Mouse (Mus musculus): ENCODE measurements around the gene 2700097O09Rik.
"Not testable (repeated sequence)": the region's sequence is repeated elsewhere in the genome, so short reads cannot be mapped to it uniquely, and the experiment has no call there.

Gene 2700097O09Rik

DNA sequence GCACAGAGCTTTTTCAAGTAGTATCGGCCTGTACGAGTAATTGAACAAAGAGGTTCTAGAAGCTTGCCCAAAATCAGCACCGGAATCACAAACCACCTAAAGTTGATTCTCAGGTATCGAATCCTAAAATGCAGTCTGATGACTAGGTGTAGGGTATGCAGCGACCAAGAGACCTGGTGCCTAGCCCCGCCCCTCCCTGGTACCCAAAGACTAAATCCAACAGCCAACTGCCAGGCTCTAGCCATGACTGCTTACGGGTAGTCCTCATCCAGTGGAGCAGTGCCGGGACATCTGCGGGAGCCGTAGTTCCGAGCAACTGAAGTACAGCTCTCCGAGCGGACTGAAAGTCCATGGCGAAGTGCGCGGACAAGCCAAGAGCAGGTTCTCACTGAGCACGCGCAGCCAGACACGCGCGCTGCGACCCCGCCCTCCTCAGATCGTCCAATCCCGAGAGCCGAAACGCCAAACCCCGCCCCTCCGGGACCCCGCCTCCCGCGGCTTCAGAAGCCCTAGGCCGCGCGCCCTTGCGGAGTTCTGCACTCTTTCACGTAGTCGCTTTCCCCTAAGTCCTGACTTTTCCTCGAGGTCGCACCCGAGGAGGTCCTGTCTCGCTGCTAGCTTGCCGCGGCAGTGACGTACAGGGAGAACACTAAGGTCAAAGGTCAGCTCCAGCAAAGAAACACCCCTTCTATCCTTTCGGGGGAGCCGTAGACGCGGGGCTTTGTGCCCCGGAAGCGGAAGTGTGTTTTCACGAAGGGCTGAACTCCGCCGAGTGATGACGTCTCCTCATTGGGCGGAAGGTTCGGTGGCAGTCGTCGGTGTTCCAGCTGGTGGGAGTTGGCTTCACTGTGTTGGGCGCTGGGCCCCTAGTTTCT, at the start of gene 2700097O09Rik, which contains the start of gene Srp54a:
TSS of gene 2700097O09Rik (minus strand) at position 385 of the 875 bp plus-strand sequence.
TSS of gene Srp54a (plus strand) at position 537 of the 875 bp plus-strand sequence.
- DNase-seq, result peak; percentile 86 to 94

DNA sequence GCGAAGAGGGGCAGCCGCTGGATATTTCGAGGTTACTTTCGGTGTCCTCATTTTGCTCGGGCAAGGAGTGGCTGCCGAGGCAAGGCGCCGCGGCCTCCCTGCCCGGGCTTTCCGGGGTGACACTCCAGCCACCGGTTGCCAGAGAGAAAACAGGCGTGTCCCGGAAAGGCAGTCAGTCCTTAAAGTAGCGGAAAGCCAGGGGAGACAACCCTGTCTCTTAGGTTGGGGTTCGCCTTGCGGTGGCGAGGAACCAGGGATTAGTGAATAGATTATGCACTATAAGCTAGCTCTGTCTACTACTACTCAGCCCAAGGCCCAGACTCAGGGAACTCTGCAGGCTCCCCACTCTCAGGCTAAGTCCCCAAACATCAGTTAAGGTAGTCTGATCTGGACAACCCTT, 44.8 kb upstream of the 2700097O09Rik start:
- DNase-seq, result not testable (repeated sequence)

DNA sequence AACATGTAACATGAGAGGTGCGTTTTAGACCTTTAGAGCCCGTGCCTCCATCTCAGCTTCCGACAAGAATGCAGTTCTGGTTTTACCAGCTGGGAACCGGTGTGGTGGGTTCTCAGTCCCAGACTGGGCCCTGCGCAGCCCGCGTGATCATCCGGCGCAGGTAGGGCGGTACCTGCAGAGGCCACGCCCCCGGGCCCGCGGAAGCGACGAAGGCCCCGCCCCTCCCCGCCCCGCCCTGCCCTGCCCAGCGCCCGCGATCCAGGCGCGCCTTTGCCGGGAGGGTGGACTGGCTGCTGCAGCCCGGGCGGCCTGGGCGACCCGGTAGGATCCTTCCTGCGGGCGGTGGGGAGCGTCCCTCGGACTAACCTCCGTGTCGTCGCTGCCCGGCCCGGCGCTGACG, 44.3 kb upstream of the 2700097O09Rik start, which contains the start of gene Fam177a:
TSS of gene Fam177a (plus strand) at position 228 of the 400 bp plus-strand sequence.
- DNase-seq, result not testable (repeated sequence)

DNA sequence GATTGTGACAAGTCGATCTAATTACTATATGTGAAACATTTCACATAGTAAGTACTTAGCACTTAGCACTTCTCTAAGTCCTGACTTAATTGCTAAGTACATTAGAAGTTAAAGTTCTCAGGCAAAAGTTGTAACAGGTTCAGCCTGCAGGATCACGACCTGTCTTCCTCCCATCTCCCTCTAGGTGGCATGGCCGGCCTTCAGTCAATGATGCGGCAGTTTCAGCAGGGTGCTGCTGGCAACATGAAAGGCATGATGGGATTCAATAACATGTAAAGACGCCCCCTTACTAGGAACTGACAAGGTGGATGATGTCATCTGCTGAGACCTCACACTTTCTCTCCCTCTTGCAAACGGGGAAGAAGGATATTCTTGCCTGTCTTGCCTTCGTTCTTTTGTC, 32.7 kb upstream of the 2700097O09Rik start:
- DNase-seq, result not testable (repeated sequence)

DNA sequence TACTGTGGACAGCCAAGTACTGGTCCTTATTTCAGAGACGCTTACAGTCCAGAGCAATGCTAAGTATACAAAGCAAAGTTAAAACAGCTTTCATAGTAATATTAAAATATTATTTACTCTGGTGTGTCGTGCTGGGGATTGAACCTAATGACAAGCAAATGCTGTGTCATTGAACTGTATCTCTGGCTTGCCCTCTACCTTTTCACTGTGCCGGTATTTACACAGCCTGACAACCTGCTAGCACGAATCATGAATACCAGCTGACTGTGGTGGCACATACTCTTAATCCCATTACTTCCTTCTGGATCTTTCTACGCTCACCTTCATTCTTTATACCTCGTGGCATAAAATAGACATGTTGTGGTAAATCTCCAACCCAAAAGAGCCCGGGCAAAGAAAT, 12.2 kb upstream of the 2700097O09Rik start:
- DNase-seq, result not testable (repeated sequence)

DNA sequence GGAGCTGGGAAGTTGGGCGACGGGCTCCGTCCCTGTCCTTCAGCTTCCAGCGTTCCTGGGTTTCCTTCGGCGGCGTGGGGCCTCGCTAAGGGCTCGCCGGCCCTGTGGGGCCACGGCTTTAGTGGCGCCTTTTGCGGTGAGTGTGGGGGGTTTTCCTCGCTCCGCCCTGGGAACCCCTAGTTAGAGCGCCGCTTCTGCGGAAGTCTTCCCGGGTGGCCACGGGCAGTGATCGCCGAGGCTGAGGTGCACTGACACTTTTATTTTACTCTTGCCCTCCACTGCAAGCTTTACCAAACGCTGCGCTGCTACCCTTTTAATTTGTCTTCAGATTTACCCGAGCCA, 662 bp upstream of the 2700097O09Rik start:
- DNase-seq, result not testable (repeated sequence)

DNA sequence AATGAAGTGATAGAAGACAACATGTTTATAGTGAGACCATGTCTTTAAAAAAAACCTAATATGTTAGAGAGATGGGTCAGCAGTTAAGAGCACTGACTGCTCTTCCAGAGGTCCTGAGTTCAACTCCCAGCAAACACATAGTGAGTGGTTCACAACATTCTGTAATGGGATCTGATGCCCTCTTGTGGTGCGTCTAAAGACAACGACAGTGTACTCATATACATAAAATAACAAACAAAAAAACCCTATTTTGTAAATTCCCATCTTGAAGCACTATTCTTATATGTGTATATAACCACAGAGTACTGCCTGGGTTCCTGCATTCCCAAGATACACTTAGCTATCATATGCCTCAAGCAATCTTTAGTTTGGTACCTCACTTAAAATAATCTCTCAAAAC, 1.2 kb downstream of the 2700097O09Rik start:
- not testable (repeated sequence) for DNase-seq

DNA sequence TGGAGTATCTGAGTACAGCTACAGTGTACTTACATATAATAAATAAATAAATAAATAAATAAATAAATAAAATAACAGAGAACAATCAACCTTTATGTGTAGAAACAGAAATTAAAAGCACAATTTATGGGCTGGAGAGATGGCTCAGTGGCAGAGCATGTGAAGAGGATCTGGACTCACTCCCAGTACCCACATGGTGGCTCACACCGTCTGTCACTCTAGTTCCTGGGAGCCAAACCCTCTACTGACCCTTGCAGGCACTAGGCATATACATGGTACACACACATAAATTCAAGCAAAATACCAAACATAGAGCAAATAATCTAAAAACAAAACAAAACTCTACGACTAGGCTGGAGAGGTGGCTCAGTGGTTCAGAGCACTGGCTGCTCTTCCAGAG, 4.6 kb downstream of the 2700097O09Rik start:
- DNase-seq, result no peak

DNA sequence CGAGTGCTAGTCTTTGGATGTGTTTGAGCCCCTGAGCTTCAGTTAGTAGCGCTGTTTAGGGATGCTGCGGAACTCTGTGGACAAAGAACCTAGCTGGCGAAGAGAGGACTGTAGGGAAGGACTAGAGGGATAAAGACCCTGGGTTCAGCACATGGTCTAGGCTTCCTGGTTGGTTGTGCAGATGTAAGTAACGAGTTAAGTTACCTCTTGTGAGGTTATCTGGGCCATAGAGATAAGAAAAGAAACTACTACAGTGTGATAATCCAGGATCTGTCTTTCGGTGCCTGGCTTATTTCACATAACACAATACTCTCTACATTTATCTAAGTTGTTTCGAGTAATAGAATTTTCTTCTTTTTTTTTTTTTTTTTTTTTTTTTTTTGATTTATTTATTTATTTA, 6.2 kb downstream of the 2700097O09Rik start:
- DNase-seq, result no peak

DNA sequence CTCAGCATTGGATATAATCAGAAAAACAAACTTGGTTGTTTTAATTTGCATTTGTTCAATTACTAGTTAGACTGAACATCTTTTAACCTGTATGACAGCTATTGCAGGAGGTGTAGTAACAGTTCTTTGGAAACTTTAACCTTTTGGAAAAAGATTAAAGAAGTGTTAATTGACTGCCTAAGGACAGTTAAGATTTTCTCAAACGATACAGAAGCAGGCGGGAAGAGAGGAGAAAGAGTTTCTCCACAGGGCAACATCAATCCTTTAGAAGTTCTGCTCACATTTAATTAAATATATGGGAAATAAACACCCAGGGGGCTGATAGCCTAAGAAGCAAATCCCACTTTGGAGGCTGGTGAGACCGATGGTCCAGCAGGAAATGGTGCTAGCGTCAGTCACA, 7.4 kb downstream of the 2700097O09Rik start:
- DNase-seq, result no peak

DNA sequence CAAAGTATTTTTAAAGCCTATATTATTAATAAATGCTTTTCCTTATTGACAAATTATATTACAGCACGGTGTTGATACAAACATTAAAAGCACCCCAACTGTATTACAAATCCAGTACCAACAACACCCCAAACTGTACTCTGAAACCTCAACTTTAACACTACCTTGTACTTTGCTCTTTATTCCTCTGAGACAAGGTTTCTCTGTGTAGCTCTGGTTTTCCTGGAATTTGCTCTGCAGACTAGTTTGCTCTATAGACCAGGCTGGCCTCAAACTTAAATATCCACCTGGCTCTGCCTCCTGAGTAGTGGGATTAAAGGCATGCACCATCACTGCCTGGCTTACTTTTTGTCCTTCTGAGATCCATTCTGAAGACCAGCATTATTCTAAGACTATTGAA, 17.8 kb downstream of the 2700097O09Rik start:
- DNase-seq, result no peak

DNA sequence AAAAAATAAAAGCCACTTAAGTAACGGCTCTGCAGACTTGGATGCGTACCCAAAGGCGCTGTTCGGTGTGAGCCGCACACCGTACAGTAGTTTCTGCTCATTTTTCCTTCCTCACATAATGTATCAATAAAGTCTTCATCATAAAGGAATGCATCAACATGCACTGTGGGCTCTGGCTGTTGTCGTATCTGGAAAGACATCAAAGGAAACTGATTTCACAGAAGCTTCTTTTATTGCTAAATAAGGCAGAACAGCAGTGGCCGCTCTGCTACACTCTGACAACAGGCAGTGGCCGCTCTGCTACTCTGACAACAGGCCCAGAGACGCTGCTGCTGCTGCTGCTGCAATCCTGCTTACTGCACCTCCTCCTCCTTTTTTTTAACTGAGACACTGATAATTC, 18.9 kb downstream of the 2700097O09Rik start:
- no peak for DNase-seq

DNA sequence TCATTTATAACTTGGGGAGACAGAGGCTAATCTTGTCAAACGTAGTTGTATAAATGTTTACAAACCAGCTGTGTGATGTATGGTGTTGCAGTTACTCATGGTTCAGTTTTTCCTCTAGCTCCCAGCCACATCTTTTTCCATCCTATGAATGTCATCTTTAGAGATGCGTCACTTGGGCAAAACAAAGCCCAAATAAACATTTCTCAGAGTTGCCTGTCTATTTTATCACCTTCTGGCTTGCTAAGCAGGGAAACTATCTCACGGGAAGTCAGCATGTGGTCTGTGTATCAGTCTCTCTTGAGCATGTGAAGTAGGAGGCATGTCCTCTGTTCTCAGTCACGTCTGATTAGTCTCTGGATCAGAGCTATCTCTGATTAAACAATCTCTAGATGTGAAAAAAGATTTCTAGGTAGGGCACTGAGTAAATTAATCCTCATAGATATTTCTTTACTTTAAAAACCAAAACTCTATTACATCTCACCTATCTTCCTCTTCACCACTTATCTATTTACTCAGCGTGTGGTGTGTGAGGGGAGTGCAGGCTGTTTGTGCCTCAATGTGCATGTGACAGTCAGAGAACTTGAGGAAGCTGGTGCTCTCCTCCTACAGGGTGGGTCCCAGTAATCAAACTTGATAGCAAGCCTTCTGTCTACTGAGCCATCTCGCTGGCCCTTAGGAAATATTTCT, 19.6 kb downstream of the 2700097O09Rik start:
- DNase-seq, result no peak

DNA sequence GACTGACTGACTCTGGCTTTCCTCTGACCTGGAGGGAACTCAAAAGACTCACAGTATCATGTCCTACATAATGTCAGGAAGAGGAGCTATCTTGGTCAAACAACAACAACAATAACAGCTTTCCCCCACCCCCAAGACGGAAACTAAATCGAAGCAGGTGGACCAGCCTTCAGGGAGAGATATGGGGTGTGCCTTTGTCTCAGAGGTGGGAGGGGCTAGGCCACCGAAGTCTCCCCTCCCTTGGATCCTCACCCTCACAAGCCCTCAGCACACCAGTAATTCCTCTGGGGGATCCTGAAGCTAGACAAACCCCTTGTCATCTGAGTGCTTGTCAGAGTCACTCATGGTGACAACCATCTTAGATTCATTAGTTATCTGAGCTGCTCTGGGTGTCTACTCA, 20.1 kb downstream of the 2700097O09Rik start:
- no peak for DNase-seq

DNA sequence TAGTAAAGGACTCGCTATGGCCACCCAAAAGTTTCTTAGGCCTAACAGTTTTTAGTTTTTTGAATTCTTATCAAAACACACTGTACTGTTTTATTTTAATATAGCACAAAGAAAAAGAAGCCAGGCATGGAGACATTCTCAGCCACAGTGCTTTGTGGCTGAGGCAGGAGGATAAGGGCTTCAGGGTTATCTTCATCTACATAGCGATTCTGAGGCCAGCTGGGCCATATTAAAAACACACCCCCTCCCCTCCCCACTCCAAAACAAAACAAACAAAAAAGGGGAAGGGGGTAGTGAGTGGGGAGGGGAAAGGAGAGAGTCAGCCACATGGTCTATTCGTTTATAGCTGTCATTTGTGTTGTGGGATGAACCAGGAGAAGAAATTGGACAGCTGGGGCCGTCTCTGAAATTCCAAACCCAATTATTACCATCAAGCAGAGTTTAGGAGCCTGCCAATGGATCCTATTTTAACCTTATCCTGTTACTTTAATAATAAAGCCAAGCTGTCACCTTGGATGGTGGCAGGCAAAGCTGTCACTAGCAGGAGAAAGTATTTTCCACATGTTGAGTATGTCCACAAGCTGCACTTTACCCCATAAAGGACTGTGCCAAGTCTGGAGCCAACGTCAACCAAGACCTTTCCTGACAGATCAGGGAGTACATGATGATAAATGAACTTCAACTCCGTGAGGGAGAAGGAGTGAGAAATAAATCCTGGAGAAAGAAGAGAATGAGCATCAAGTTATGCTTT, 20.9 kb downstream of the 2700097O09Rik start:
- DNase-seq, result no peak

DNA sequence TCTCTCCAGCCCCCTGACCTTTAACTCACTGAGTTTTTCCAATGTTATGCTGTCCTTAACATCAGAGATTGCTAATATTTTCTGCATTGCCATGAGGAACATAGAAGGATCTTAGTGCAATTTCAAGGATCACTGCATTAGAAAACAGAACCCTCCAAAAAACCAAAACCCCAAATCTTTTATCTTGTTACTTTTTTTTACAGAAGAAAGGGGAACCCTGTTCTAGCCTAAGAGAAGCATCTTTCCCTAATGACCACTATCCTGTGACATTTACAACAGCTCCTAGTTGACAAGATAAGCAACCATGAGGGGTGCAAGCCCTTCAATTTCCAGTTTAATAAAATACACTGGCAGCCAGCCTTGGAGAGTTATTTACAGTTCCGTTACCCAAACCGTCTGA, 23.2 kb downstream of the 2700097O09Rik start:
- DNase-seq, result no peak

DNA sequence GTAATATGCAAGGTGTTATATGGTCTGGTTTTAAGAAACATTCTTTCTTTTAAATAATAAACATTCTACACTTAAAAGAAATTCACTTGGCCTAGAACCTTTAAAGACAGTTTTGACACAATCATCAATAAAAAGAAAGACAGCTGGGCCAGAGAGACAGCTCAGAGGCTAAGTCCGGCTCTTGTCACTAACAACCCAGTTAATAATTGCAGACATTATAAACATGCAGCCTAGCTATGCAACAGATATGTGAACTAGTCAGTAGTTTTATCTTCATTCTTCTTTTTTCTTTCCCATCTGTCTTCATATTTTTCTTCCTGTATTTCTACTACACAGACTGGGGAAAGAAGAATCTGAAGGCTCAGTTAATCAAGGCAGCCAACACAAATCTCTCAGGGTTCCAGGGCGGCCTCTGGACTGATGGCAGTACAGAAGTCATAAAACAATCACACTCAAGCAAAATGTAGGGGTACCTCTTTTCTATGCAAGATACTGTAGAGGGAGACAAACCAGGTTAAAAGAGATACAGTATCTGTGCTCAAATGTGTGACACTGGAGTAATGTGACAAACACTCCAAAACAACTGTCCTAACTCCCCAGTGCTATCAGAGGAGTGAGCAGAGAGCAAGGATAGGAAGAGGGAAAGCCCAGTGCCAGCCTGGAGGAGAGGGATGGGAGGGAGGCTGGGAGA, 25.2 kb downstream of the 2700097O09Rik start:
- no peak for DNase-seq

DNA sequence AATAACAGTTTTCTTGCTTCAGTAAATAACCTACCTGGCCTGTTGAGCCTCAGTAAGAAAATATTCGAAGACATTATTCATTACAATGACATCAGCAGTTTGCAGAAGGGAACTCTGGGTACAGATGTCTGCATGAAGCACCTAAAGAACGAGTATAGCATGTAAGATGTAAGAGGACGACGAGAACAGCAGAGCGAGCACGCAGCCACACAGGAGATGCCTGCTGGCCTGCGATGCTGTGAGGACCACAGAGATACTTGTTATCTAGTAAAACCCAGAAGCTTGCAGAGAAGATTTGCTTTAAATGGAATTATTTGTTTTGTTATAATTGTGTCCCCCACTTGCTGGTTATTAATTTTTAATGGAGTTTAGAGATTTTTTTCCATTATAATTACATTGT, 26.6 kb downstream of the 2700097O09Rik start:
- no peak for DNase-seq

DNA sequence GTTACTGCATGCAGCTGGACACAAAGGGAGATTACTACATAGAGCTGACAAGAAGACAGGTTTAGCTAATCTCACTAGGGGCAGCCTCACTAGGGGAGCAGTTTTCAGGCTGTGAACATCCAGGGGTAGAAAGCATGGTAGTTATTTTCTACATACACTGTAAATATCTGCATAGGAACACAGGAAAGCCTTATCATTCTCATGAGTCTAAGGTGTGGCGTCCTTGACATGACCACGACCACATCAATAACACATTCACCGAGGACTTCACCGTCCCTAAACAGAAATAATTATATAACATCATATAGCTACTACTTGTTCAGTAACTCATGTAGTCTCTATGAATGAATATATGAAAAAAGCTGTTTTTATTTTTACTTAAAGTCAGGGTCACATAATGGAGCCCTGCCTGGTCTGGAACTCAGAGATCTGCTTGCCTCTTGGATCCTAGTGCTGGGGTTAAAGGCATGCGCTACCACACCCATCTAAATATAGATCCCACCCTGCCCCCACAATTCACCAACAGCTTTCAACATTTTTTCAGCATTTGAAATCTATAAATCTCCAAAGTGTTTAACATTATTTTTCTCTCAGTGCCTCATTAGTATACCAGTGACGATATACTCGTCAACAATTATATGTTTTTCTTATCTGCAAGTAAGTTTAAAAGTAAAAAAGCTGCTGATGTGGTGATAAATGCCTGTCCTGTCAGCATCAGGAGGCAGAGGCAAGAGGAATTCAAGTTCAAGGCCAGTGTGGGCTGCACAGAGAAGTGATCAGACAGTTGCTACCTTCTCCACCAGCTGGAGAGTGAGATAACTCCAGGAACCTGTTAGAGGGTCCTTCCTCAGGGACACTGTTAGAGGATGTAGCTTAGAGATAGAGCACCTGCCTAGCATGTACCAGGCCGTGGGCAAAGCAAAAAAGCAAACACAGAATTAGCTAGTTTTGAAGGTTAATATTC, 28.4 kb downstream of the 2700097O09Rik start:
- no peak for DNase-seq

DNA sequence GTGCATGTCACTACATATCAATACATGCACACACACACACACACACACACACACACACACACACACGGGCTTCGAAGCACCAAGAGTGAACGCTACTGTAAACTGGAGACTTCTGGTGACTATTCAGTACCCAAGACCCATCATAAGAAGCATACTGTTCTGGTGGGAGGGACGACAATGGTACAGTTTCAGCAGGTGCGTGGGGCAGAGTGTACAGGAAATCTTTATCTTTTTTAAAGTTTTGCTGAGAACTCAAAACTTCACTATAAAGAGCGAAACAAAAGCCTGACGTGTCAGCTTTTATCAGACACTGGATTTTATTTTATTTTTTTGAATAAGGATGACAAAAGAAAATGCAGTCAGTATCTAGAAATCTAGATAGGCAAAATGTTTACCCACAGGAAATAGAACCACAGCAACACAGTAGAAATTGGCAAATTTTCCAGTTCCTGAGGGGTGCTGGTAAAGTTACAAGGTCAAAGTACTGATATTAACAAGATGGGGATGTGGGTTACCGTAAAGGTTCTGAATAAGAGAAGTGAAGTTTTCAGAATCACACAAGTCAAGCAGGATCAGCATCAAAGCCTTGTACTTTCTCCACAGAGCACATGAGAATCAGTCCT, 30.1 kb downstream of the 2700097O09Rik start:
- no peak for DNase-seq

DNA sequence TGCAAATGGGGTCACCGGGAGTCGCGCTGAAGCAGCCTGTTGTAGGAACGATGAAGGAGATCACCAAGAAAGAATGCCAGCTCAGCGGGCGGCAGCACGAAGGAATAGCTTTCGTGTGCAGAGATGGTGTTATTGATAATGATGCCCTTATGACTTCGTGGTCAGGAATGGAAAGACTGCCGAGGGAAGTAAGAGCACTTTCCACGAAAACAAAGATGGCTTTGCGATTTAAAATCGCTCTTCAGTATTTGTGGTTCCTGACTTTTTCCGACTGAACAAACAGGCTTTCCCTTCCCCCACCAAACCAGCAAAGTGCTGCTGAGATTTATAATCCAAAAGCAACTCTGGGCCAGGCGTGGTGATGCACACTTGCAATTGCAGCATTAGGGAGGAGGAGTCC, 38.9 kb downstream of the 2700097O09Rik start:
- no peak for DNase-seq
